Mouse (Mus musculus) layer of hippocampus, postnatal 14 days (tissue): ENCODE data around the gene Slc39a11. TPM values are rescaled to one million over a fixed set of nuclear protein-coding genes. Genes with fewer than 3 reads are reported as not detected.
A peak's percentile ranks its signal among the peaks of the same experiment; 100 is the strongest.

Source experiments
- DNase-seq, 2 experiments: peaks; one replicate each; pipeline ENCODE4 v3.0.0; 2021 to 2022; ENCODE audit warnings: low spot score in 2 of 2, mixed read lengths in 1 of 2
- total RNA-seq, 2 experiments: library from RNA; stranded (reverse); gene quantifications; 2 replicates each; pipeline ENCODE4 v1.2.3; 2021

The Slc39a11 gene
- total RNA-seq, 2 experiments from 2014 or later = 22.0 to 27.0 TPM

DNA sequence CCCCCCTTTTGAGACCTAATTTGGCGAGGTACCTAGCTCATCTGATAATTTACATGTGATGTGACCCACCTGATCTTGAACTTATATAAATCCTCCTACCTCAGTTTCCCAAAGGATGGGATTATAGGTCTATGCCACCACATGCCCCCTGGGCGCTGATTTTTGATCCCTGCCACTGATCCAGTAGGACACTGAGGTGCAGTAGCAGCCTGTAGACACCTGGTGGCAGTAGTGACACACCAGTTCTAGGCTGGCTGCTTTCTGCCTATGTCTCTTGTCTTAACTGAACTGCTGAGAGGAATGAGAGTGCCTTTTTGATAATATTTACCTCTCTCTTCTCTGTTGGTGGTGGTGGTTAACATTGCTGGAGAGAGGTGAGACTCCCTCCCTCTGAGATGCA lies 352.1 kb downstream of the Slc39a11 start:
- DNase-seq = peak; percentile 83 to 91

DNA sequence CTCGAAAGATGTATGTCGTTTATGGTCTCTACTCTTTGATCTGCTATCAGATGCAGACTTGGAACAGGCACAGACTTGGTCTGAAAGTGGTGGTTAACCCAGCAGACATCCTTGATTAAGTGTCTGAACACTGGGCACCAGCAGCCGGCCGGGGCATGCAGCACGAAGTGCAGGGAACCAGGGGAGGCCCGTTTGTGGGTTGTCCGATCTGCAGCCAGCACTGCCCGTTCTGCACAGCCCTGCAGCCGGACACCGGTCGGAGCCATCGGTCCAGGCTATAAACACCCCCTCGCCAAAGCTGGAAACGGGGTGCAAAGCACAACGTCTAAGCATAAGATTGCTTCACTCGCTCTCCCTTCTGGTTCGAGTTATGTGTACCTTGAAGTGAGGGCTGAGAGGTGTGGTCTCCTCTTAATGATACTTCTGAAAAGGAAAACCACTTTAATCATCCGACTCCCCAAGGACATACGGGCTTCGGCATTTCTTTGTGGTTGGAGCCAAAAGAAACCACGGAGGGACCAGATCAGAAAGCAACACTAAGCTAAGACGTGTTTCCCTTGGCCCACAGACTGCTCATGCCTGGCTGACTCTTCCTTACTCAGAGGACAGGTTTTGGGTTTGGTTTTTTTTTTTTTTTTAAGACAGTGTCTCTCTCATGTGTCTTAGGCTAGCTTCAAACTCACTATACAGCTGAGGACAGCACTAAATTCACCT lies 352.8 kb downstream of the Slc39a11 start:
- no peak for DNase-seq

DNA sequence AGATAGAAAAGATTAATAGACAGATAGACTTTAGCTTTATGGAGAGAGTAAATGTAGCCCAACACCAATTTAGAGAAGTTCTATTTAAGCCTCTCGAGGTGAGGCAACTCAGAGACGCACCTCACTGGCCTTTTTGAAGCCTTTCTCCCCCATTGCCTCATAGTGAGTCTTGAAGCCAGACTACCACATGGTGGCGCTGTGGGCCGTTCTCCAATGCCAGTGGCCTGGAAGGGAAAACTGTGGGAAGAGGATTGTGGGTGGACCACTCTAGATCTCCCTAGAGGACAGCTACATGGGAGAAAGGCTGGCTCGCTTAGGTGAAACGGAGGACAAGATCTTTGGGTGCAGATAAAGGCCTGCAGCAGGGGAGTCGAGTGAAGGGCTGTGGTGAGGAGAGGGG lies 353.7 kb downstream of the Slc39a11 start:
- DNase-seq = peak; percentile 78 to 81

DNA sequence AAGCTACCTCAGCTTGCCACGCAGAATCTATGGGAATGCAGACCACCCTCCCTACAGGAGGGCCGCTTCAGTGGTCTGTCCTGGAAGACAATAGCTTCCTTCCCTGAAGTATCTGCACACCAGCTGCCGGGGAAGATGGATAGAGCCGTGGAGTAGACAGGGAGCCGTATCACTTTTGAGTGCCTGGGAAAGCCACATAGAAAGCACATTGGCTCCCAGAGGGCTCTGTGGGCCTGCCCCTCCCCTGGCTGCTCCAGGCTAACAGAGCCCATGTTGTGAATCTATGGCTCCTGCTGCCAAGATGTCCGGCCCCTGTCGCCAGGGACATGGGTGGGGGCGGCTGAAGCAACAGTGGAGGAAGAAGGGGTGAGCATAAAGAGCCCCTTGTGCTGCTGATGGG lies 355.4 kb downstream of the Slc39a11 start:
- DNase-seq = peak in 1 of 2 experiments; percentile 55

DNA sequence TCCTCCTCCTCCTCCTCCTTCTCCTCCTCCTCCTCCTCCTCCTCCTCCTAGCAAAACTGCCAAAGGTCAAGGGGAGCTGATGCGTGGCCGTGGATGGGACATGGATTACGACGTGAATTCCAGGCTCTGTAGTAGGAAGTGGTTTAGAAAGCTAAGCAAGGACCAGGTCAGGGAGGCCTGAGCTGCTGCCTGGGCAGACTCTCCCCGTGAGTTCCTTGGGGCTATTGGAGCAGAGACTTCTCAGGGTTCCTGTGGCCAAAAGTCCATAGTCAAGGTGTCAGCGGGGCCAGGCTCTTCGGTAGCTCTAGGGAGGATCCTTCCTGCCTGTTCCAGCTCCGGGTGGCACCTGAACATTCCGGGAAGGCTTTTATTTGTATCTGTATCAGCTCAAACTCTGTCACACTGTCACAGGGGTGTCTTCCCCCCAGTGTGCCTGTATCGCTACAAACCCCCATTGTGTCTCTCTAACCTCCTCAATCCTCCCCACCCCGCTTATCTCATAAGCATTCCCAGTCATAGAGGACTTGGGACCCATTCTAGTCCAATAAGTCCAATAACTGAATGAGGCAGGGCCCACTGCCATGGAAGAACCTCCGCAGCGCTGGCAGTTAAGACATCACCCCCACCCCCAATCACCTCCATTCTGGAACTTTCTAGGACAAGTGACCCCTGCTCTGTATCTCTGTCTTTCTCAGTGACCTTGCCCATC lies 356.8 kb downstream of the Slc39a11 start:
- DNase-seq = no peak

DNA sequence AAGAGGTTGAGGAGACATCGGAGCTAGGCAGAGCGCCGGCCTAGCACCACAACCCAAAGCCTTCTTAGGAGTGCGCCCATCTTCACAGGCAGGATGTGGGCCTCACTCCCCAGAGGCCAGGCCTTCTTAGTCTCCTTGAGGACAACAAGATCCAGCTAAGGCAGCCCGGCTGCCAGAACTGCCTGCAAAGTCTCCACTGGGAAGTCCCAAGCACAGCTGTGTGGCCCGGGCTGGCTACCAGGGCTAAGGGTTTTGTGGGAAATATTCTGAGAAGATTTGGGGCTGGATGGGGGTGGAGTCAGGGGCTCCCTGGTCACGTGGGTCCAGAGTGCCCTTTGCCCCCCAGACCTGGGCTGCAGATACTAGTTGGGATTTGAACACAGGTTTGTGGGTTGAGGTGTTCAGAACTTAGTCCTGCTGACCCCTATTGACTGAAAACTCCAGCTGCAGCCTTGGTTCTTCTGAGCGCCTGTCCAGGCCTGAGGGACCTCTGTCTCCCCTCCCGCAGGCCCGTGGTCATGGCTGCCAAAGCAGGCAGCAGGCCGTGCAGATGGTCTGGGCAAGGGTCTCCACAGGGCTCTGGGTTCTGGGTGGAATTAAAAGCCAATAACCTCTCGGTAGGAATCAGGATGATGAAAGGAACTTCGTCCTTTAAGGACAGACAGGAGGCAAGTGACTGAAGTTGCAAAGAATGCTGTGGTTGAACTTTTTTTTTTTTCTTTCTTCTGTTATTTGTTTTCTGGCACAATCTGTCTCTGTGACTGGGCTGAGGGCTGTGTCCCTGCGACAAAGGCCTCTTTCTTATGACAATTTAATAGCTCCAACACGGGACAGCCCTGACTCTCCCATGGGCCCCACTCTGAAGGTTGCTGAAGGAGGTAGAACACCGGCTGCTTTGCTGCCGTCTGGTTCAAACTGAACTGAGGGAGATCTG lies 357.8 kb downstream of the Slc39a11 start:
- DNase-seq = no peak

DNA sequence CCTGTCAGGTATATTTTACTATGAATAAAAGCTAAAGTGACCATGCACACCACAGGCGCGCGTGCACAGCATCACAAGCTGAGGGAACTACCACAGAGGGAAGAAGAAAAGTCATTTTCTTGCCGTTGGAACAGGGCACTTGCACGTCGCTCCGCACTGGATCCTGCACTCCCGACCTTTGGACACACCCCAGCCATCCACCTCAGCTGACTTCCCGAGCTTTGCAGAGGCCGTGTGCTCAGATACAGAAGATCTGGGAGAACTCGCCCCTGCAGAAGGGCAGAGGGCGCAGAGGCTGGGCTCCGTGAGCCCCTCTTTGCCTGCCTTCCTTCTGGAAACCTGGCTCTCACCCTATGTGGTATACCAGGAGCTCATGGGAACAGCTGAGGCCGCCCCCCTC lies 359.0 kb downstream of the Slc39a11 start:
- DNase-seq = no peak

DNA sequence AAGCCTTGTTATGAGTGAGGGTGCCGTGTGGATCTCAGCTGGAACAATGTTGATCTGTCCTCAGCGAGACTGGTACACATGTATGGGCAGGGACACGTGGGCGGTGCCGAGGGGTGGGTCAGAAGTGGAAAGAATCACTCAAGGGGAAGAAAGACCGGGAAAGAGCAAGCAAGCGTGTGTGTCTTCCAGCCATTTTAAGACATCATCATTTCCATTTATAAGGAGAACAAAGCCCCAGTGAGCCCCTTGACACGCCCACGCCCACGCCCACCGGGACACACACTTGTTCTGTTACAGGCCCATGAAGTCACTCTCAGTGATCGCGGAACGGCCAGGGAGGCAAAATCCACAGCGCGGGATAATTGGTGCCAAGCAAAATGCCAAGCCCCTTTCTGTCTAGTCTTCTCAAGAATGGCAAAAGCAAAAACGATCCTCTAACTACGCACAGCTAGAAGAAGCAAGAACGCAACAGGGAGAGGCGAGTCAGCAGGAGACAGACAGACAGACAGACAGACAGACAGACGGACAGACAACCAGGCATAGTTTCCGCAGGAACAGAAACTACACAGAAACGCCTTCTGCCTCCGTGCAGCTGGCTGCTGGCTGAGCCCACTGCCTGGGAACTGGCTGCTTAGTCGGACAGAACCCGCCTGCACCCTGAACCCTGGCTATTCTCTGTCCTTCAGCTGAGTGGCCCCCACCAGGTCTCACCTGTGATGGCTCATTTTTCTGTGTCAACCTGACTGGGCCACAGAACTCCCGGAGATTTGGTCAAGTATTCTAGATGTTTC lies 364.7 kb downstream of the Slc39a11 start:
- DNase-seq = no peak

DNA sequence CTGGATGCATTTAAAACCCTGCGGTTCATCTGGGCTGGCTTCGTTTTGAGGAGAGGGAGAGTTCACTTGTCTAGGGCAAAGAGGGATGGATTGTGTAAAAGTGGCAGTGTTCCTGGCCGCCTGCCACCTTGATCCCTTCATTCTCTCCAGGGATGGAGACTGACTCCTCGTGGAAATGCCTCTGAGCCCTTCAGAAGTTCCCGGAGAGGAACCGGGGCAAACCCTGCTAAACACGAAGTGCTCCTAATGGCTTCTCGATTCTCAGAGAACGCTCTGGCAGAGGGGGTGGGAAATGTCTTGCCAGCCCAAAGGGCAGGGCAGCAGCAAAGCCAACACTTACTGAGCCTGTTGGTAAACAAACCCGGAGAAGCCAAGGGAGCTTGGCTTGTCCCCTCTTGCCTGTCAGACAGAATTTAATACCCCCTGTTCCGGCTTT lies 366.5 kb downstream of the Slc39a11 start:
- peak in 1 of 2 experiments; percentile 36 for DNase-seq

DNA sequence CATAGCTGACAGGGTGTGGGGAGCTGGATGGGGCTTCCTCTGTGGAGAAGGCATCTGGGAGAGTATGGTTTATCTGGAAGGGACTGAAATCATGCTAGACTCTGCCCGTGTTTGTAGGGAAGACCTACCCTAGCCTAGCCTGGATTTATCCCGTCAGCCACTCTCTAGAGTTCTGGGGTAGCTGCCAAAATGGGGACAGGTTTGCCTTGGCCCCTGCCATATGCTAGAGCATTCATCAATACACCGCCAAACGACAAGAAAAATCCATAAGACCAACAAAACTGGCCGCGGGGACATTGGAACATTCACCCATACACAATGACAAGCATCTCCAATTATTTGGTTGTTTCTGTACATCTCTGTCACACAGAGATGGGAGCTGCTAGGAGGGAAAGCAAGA lies 371.6 kb downstream of the Slc39a11 start:
- no peak for DNase-seq

DNA sequence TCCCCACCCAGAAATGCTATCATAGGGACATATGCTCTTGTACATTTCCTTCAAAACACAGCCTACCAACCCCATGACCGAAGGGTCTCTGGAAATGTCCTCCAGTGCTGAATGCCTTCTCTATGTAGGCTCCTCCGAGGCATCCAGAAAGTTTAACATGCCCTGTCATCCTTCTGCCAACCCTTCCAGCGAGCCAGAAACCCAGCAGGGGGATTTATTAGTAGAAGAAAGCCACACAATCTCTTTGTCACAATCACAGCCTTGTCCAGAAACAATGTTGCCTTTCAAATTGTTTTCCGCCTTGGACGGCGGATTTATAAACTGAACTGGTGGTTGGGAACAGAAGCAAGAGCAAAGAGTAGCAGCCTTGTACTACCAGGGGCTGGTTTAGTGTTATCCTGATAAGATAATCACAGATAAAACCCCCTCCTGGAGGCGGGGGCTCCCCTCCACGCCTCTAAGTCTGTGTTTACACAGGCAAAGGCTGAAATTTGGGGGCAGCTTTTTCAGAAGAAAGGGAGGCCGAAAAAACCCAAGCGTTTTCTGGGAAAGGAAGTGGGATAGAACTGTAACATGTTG lies 372.8 kb downstream of the Slc39a11 start:
- no peak for DNase-seq

DNA sequence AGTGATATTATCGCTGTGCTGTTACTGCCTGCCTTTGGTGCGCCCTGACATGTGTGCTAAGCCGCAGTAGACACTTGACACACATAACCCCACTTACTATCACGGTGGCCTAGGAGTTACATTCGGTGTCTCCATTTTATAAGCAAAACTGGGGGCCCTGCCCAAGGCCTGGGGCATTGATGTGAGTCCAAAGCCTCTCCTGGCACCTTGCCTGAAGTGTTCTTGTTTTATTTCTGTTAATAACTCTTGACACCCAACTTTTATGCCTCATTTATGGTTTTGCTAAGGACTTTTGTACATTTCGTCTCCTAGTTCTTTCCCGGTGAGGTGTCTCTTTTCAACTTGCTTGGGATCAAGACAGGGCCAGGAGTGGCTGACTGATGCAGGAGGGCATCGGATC lies 373.4 kb downstream of the Slc39a11 start:
- no peak for DNase-seq

DNA sequence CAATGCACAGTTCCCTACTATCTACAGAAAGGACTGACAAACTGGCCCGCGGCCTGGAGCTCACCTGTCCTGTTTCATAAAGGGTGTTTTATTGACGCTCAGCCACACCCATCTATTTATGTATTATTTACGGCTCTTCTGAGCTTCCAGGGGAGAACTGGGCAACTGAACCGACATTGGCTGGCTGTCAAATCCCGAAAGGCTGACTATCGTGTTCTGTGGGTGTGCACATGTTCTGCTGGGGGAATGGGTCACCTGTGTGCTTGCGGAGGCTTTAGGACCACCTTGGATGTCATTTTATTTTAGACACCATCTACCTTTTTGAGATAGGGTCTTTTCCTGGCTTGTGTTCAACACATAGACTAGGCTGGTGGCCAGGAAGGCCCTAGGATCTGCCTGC lies 375.8 kb downstream of the Slc39a11 start:
- no peak for DNase-seq

DNA sequence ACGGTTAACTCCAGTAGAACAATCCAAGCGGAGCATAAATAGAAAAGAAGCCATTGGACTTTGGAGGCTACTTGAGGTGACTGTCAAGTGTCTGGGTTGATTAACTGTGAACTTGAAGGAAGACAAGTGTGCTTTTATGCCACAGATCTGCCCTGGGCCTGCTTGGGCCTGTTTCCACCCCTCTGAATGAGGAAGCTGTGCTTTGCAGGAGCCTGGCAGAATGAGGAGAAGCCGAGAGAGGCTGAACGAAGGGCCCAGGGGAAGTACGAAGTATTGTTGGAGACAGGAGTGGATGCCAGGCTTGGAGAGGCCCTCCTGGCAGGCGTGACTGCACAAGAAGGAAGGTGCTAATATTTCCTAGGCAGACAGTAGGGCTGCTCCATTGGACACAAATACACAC lies 378.0 kb downstream of the Slc39a11 start:
- peak in 1 of 2 experiments; percentile 37 for DNase-seq

DNA sequence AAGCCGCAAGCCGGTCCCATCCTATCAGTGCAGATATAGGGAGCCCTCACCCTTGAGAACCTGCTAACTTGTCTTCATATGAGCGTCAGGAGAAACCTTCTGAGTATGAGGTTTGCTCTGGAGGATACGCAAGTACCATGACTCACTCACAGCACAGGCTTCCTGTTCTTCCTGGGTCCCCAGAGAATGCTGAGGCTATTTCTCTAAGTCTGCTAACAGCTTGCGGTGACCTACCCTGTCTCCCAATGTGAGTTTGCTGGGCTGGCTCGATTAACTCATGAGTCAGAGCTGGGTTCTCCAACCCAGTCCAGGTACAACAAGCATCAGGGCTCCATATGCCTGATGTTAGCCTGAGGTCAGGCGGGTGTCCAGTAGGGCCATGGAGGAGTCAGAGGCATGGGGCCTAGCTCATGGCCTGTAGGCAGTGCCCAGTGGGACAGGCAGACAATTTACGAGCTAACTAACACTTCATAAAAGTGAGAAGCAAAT lies 381.0 kb downstream of the Slc39a11 start:
- no peak for DNase-seq

DNA sequence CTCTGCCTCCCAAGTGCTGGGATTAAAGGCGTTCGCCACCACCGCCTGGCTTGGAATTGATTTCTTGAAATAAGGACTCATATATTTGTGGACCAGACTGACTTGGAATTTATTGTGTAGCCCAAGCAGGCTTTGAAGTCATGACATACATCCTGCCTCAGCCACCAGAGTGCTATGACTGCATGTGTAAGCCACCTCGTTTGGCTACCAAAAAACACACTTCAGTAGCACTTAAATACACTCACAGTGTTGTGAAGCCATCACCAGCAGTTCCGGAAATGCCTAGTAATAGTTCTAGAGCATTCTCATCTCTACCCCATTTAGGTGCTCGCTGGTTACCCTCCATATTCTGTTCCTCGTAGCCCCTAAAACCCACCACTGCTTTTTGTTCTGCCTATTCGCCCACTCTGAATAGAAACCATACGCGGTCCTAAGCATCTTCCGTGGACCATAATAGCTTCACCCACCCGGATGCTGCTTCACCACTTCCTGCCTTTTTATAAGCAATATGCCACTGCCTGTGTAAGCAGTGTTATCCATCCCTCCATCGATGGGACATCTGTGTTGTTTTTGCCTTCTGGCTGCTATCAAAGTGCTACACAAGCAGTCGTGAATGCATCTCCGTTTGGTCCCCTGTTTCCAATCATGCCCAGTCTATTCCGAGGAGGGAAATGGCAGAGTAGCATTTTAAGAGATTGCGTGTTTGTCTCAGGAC lies 382.2 kb downstream of the Slc39a11 start:
- DNase-seq = peak in 1 of 2 experiments; percentile 28

DNA sequence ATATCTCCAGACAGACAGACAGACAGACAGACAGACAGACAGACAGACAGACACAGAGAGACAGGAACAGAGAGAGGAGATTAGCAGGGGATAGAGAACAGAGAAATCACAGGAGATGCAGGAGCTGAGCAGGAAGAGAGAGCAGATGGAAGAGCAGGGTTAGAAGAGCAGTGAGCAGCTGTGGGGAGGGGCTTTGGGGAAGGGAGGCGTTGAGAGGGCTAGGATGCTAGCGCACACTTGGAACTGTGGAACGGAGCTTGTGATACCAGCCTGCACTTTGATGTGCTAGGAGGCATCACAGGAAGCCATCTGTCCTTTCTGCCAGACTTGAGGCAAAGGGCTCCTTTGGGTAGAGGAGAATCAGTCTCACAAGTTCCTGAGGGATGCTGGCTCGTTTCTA lies 383.2 kb downstream of the Slc39a11 start:
- DNase-seq = peak; percentile 48 to 72

DNA sequence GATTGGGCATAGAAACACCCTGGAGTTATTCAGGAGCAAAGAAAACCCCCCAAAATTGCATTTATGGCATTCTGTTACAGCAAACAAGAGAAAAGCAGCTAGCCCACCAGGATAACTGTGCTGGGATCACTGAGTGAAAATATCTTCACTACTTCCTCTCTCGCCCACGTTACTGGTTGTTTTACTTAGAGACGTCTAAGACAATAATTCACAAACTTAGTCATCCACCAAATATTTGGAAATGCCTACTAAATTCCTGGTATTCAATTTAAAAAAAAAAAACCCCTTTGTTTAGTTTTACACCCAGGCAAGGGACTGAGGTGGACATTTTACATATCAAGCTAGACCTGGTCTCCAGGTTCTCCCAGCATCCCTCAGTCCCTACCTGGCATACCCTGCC lies 384.3 kb downstream of the Slc39a11 start:
- no peak for DNase-seq

DNA sequence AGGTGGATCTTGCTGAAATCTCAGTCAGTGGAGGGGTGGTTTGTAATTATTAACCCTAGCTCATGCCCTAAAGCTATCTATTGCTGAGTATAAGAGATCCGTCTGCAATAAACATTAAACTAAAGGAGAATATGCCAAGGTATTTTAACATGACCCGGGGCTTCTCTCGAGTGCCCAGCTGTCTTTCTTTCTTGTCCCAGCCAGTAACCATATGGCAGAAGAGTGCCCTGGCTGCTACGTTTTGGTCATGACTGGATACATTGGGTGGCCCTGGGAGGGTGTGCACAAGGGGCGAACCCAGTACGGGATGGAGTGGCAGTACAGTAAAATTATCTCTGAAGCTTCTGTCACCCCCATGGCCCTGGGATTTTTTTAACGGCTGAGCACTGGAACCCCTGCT lies 385.9 kb downstream of the Slc39a11 start:
- DNase-seq = no peak

DNA sequence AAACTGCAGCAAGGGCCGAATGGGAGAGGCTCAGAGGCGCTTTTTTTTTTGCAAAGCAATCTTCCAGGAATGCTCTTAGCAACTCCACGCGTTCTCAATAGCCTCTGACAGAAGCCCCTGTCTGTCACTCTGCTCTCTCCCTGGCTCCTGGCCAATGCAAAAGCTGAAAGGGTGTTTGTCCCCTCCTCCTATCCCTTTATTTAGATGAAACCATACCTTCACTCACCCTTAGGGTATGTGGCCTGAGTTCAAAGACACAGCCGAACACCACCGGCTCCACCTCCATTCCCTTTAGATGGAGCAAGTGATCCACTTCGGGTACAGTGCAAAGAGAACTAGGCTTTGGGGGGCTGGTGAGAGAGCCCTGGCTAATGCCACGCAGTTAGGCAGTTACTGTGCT lies 387.8 kb downstream of the Slc39a11 start:
- DNase-seq = no peak
